Mouse (Mus musculus): ENCODE measurements around the gene Ankrd22.
A peak's percentile ranks its signal among the peaks of the same experiment; 100 is the strongest.

Ankrd22 gene

DNA sequence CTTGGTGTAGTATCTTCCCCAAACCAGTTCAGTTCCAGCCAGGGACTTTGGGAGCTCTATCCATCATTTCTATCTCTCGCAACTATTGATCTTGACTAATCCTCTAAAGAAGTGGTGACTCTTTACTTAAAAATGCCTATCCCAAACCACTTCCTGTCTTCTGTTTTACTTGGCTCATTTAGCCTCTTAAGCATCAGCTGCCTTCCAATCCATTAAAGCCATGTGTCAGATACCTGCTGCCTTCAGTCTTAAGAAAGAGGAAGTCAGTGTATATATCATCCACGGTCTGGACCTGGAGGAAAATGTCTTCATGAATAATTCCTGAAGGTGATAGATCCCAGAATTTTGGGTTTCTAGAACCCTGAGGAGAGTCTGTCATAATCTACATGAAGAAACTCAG, 14.5 kb upstream of the Ankrd22 start:
- no peak for DNase-seq

DNA sequence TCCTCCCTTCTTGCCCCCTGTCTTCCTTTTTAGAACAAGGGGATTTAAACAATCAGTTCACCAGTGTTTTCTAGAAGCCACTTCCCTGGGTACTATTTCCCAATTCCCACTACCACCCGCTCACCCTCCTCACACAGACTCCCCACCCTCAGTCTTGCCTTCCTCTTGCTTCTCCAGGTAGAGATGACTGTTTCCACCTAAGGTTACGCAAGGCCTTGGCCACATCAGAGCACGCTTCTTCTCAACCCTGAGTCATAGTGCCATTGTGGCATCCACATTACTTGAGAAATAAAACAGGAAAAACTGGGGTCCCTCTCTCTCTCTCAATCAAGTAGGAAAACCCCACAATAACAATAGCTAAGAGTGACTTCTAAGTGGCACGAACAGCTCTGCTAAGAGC, 13.3 kb upstream of the Ankrd22 start:
- DNase-seq, result no peak

DNA sequence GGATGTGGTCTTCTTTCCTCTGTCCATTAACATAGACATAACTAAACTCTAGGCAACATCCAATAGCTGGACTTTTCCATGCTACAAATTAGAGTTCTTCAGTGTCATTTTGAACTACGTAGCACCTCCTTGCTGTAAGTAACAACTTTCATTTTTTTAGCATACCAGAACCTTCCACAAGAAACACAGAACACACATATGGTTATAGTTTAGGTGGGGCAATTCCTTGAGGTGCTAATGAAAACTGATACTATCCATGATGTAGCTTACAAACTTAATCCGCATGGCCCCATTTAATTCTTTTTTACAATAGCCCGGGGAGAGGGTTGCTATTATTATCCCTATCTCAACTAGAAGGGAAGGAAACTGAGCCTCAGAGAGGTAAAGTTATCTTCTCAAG, 8.2 kb upstream of the Ankrd22 start:
- DNase-seq, result no peak

DNA sequence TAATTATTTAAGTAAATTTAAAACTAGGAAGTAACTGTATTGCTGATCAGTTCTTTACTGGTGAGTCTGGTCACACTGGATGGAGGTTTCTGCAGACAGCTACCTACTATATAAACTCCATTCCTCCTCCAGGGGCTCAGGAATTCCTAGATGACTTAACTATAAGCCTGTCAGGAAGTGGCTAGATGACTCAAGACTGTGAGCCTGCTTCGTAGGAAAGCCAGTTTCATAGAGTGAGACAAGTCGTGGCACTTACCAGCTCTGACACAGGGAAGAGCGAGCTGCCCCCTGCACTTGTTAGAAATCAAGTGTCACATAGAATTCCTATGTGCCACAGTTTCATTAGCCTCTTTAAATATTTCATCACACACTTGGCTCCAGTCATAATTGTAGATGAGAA, 5.3 kb upstream of the Ankrd22 start:
- DNase-seq, result no peak

DNA sequence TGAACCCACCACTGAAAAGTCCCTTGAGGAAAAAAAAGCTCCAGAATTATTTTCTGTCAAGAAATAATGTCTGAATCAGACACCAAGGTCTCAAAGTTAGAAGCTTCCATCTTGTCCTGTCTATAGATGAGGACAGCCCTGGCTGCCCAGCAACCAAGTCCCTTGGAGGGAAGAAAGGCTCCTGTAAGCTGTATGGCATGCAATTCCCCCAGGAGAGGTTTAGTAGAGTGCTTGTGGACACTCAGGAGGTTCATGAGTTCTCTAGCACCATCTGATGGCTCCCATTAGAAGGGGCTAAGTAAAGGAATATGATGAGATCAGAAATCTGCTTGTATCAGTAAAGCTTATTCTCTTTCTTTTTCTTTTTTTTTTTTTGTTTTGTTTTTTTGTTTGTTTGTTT, 3.3 kb upstream of the Ankrd22 start:
- DNase-seq, result no peak

DNA sequence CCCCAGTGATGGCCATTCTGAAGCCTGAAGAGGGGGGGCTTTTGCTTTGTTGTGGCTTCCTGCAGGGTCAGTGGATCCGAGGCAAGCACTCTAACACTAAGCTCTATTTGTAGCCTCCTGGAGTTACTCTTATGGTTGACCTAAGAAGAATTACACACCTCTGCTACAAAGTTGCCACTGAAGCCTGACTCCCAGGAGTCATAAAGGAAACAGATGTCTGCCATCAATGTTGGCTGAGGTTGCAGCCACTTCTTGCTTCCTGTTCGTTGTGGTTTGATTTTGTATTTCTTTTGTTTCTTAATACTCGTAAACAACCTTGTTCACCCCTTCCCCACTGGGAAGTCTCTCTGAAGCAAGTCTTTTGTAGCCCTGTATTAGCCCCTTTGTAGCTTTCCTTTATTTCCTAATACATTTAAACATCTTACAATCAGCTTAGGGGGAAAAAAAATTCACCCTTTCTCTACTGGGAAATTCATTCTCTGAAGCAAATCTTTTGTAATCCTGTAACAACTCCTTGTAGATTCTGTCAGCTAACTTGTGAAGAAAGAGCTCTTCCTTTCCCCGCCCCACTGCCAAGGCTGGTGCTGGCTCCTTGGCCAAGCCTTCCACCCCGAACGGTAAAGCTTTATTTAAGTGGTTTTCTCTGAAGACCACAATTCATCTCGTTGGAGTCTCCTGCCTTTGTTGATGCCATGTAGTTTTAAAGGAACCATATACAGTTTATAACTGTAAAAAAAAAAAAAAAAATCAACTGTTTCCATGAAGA, 2.2 kb upstream of the Ankrd22 start:
- no peak for DNase-seq

DNA sequence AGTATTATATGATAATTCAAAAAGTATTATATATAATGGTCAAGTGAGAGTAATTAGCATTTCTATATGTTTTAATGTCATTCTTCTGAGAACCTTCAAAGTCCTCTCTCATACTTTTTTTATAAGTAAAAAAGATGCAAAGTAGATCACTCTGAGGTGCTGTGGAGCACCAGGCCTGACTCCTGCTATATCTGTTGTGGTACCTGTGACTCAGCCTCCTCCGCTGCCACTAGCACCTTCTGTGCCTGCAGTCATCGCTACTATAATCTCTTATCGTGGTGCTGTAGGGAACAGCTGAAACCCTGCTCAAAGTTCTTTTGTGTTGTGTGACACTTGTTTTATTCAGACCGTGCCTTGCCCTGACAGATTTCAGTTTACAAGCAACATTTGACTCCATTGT, 533 bp upstream of the Ankrd22 start:
- DNase-seq, result no peak

DNA sequence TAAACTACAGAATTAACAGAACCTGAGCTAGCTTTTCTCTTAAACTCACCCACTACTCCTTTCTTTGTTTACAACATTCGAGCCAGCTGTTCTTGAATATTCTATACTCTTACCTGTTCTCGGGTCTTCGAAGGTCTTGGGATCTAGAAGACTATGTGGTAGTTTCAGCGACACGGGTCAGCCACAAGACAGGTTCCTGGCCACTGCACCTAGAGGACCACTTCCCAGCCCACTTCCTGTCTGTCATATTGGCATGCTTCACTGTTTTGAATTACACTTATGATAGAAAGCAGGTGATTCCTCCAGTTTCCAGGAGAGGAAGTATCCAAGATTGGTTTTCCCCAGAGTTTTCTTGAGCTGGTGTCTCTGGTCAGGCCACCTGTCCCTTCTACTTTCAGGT, 3.2 kb downstream of the Ankrd22 start:
- DNase-seq, result no peak

DNA sequence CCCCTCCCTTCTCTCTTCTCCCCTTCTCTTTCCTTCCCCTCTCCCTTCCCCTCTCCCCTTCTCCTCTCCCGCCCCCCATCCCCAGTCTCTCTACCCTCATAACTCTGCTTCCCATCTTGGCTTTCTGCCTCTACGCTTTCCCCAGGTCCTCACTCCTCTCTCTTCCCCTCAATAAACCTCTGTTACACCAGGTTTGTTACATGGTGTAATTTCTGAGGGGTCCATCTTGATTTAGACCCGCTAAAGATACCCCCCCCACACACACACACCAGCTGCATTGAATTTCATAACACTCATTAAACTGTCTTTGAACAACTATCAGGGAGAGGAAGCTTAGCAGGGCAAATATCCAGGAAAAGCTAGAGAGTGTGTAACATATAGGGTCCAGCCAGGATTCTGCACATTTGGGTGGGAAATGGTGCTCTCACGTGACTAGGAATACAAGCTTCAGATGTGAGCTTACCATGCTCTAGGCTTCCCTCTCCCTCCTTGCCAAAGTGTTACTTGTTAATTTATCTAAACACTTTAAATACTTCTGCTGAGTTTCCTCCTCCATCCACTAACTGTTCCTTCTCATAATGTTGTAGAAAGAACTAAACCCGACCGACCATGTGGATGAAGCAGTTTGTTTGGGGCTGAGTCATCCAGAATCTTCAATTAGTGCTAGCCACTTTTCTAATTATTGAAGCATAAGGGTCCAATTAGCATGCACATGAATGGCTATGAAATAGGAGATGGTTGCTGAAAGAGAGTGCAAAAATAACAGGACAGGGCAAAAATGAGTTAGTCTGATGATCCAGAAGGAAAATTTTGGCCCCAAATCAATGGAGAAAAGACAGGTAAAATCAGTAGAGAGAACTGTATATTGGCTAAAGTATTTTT, 12.3 kb downstream of the Ankrd22 start:
- no peak for DNase-seq

DNA sequence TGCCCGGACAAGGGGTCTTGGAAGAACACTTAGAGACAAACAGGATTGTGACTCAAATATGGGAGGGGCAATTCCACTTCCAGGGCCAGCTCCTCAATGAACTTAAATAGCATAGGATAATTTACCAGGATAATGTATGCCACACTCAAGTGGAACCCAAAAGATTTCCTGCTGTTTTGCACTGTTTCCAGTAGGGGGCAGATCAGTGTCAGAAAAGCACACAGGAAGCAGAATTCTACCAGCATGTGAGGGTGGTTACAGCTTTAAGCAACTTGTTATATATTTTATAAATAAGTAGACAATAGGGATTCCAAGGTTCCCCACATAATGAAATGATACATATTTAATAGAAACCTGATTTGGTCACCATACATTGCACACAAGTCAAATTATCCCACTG, 13.9 kb downstream of the Ankrd22 start:
- DNase-seq, result peak in 1 of 2 experiments; percentile 2

DNA sequence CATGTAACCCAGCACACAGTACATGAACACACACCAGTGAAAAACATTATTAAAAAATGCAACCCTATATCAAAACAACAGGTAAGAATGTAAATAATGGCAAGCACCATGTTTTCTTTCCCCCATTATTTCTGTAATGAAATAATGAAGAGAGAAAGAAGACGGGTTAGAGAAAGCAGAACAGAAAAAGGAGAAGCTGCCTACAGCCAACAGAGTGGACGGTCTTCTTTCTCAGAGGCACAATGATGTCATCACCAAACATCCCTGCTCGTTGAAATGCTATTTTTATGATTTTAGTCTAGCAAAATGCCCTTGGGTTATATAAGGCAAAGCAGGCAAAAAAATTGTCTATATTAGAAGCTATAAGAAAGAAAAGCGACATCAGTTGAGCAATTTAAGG, 17.4 kb downstream of the Ankrd22 start:
- no peak for DNase-seq

DNA sequence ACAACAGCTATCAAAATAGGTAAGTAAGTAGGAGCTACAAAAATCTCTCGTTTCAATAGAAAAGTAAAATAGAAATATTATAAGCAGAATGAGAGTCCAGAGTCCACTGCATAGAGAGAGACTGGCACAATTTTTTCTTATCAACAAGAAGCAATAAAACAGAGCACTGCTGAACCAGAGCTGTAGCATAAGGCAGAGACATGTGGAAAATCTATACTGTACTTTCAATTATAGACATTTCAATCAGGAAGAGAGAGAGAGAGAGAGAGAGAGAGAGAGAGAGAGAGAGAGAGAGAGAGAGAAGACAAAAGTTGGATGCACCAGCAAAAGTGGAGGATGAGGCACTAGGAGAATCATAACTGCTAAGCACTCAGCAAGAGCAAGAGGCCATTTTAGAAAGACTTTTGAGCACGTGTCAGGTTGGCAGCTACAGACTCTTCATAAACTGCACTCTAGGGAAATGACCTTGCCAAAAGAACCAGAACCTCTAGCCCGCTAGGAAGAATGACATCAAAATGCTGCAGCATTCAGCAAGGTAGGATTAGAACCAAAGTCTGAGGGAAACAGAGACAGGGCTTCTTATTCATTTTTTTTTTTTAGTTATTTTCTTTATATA, 26.3 kb downstream of the Ankrd22 start:
- no peak for DNase-seq

DNA sequence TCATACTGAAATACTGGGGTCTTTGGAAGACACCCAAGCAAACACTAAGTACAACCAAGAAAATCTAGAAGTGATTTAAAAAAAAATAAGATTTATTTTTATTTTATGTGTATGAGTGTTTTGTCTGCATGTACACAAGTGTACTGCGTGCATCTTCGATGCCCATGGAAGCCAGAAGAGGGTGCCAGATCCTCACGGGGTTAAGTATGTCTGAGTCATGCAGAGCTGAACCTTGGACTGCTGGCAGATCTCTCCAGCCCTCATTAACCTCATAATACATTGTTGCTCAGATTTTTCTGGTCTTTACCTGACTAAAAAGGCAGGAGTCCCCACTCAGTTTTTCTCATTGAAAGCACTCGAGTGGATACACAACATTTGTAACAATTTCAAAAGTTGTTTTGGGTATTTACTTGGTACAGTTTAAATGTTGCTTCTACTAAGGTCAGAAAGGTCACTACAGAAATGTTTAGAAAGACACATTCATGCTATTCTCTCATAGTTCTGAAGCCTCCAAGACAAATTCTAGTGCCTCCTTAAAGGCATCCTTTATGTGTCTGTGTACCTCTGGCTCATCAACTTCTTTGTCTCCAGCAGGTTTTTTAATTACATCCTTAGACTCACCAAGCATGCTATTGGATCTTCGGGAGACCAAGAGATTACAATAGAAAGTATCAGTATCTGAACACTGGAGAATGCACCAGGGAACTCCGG, 27.0 kb downstream of the Ankrd22 start:
- no peak for DNase-seq

DNA sequence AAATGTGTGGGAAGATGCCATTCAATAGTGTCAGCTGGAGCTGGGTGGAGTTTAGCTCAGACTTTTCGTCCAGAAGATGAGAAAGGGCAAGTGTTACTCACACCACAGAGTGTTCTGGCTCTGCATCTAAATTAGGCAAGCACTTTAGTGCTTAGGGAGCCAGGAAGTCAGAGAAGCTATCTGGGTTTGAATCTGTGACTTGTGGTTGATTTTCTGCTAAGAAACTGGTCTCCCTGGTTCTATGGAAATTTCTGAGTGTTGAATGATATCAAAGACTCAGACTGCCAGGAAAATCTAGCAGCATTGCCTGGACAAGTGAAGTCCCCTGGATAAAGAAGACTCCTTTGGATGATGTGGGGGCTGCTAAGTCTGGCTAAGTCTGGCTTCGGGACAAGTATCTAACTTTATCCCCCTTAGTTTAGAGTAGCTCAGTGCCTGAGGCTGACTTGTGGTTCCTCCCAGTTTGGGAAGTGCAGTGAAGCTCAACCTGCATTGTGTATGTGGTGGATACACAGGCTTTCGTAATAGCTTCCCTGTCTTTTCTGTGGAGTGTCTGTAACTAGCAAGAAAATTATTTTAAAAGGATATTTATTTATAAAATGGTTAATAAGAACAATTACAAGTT, 45.6 kb downstream of the Ankrd22 start:
- DNase-seq, result no peak

DNA sequence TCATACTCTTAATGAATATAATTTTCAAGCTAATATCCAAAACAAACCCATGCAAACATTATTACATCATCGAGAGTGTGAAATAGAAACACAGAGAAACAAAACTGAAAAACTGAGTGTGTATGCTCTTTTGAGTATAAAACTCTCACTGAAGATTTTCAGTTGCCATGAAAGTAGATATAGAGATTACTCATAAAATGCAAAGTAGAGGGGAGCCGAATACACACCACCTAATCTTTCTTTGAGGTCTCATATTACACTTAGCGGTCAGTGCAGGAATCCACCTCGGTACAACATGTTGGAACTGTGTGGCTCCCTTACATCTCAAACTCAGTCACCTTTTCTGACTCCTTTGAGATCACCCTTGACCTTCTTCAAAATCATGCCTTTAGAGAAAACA, 46.2 kb downstream of the Ankrd22 start:
- no peak for DNase-seq

DNA sequence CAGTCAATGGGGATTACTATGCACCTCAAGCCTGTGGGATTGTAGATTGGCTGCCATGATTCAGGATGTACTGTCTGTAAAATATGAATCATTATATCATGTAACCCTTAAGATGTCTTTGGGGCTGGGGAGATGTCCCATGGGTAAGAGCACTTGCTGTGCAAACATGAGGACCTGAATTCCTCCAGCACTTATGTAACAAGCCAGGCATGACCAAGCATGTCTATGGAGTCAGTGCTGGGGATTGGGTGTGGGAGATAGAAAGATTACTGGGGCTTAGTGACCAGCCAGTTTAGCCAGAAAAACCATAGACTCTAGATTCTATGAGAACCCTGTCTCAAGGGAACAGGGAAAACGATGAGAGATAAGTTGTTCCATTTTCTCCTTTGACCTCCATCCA, 46.8 kb downstream of the Ankrd22 start:
- DNase-seq, result no peak

DNA sequence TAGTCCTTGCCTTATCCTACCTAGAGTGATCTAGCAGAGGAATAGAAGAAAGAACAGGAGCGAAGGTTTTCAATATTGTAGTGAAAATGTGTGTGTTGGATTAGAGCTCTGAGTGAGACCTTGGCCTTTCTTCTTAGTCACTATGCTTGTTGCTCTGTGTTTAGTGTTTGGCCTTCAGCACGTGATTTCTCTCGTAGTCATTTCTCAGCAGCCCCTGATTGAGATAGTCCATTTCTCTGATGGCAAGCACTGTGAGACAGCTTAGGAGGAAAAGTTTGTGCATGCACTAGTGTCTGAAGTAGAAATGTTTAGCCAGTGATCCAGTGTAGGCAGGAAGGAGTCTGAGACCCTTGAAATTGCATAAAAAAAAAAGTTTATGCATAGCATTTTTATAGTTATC, 61.0 kb downstream of the Ankrd22 start:
- no peak for DNase-seq

DNA sequence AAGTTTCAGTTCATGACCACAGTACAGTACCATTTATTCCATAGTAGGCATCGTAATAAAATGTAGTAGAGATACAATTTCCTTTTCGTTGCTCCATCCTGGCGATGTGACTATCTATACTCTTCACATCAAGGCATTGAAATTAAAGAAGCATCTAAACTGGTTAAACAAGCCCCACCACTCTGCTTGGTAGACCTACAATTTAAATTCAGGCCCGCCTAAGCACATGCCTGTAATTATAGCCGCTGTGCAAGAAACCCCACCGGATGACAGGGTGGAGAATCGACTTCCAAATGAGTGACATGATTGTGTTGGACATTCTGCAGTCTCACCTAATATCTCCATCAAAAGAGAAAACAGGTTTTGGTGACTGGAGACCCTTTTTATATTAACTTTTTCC, 64.0 kb downstream of the Ankrd22 start:
- no peak for DNase-seq

DNA sequence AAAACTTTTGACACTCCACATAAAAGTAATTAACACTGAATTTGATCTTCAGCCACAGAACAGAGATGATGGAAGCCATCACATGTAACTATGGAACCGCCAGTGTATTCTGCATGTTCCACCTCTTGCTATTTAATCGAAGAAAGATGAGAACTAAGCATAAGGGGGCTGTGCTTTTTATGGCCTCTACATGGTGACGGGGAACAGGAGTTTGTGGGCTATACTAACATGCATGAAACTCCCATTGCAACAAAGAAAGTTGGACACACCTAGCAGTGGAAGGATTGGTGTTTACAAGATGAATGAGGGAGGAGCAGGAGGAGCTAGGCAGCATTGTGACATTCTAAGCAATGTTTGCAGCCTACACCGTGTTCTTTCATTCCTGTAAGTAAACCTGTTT, 65.2 kb downstream of the Ankrd22 start, which contains the start of gene Lipm:
Lipm (plus strand) TSS at position 301 of the 400 bp plus-strand sequence.
- DNase-seq, result no peak

DNA sequence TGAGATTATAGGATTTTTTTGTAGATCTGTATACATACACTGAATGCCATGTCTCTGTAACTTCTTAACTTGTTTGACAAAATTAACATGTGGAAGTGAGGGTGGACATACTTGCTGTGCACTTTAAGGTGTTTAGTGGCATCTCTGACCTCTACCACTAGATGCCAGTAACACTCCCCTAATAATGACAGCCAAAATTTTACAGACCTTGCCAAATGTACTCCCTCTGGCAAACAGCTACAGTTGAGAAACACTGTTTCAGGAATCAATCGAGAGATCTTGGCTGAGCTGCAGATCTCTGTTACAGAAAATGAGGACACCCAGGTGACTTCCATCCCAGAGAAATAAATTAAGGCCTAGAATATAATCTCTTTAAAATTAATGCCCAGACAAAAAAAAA, 69.6 kb downstream of the Ankrd22 start:
- no peak for DNase-seq

DNA sequence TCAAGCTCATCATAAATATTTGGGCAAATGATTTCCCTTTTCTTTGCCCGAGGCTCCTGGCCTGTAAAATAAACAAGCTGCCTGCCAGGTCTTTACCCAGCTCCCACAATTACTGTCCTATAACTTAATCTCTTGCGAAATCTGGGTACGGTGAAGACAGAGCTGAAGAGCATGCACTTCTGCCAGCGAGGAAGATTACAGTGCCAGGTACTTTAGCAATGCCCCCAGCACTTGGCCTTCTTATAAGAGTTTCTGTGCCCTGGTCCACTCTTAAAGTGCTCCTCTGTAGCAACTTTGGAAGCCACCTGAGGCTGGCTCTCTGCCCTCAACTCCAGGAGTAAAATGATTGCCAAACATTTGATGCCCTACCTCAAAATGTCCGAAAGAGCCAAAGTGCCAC, 70.5 kb downstream of the Ankrd22 start:
- DNase-seq, result no peak

DNA sequence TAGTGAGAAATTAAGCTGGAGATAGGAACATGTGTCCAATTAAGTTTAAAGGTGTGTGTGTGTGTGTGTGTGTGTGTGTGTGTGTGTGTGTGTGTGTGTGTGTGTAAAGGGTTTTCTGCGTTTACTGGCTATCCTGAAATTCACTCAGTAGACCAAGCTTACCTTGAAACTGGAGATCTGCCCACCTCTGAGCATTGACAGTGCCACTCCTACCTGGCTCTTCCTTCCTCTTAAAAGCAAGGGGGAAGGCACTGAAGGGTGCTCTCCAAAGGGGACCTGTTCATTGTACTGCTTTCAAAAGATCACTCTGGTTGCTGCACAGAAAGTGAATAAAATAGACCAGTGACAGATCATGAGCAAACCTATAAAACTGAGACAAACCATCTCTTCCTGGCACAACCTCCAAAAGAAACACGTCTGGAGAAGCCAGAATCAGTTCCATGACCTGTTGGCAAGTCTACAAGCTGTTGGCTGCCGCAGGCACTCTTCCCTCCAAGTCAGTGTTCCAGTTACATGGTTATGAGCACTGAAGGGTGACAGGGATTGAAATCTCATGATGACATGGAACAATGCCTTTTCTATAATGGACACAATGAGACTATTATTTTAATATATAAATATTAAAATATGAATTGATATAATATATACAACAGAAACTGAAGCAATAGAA, 76.7 kb downstream of the Ankrd22 start:
- no peak for DNase-seq
